Mouse (Mus musculus) limb, embryonic 10.5 days (tissue): ENCODE data around the gene Gm37240. TPM values are rescaled to one million over a fixed set of nuclear protein-coding genes. Genes with fewer than 3 reads are reported as not detected.

Experiments used
- DNase-seq: peaks from one replicate; pipeline ENCODE4 v3.0.0-alpha.2; 2017; ENCODE audit warnings: low spot score
- H3K27ac ChIP-seq: fragments of 300-500 bp; sonication (generic); 2 replicates; pipeline ENCODE4 v1.5.1; 2016; ENCODE audit warnings: mild to moderate bottlenecking
- H3K27me3 ChIP-seq: fragments of 300-500 bp; sonication (generic); 2 replicates; pipeline ENCODE4 v1.6.1; 2016; ENCODE audit warnings: low read depth, mild to moderate bottlenecking; ENCODE audit not compliant: poor library complexity, severe bottlenecking
- H3K36me3 ChIP-seq: fragments of 300-500 bp; sonication (generic); 2 replicates; pipeline ENCODE4 v1.6.1; 2016; ENCODE audit warnings: mild to moderate bottlenecking, moderate library complexity
- H3K4me1 ChIP-seq: fragments of 300-500 bp; sonication (generic); 2 replicates; pipeline ENCODE4 v1.6.1; 2016
- H3K4me3 ChIP-seq: fragments of 300-500 bp; sonication (generic); 2 replicates; pipeline ENCODE4 v1.5.1; 2016; ENCODE audit warnings: mild to moderate bottlenecking, moderate library complexity
- H3K9me3 ChIP-seq: fragments of 300-500 bp; sonication (generic); replicated peaks from 2 replicates; pipeline ENCODE4 v1.6.1; 2016; ENCODE audit warnings: mild to moderate bottlenecking
- WGBS: fragments of 180-500 bp; shearing (Covaris S2); methylation state at CpG from one replicate; pipeline ENCODE4 v1.1.7; 2016; 5-methylcytosine and 5-hydroxymethylcytosine counted together
- polyA plus RNA-seq: library from polyadenylated mRNA; unstranded; fragments of >200 nt; fragmentation: Nextera tagmentation; extraction: Ambion mirVana; gene quantifications from 2 replicates; pipeline ENCODE4 v1.2.1, GENCODE M21; 2016

The Gm37240 gene
- polyA plus RNA-seq, 1 experiment from 2014 or later: 3.1 TPM

- no peak for DNase-seq
- WGBS: 94% methylated on average over 5 of the region's 5 CpGs
- H3K36me3 ChIP-seq: no peaks in the 10 kb centered on the region
Measured at GRCm38 (mm10) chr3:85812010-85812409, 75.3 kb downstream of the Gm37240 start.

DNA sequence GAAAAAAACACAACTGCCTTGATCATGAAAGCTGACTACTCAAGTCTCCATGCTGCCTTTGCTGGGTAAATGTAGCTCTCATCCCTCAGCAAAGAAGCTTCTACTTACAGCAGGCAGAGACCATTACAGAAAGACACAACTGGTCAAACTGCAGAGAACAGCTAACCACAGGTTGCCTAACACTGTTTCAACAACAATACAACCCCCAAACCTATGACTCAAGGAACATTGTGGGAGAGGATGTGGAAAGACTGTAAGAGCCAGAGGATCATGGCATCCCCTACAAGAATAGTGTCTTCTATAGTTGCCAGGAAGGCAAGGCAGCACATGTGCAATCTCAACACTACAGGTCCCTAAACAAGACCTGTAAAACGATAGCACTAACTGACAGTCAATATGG lies 94.2 kb downstream of the Gm37240 start:
- Histone ChIP-seq H3K27me3 (no peaks in the 10 kb centered on the region), H3K4me3 (no peak overlapping the region), H3K27ac (no peak overlapping the region), H3K9me3 (no peaks in the 10 kb centered on the region), H3K4me1 (0 out of 2 replicates have a peak, but pooled peaks cover 1% of the 10 kb centered on the region), H3K36me3 (no peaks in the 10 kb centered on the region)
- DNase-seq: no peak
- 74% methylated on average over 1 of the region's 1 CpGs for WGBS

More at GRCm38 (mm10) chr3:85812010-85812409, 75.3 kb downstream of the Gm37240 start:
- no peak overlapping the region for H3K27ac ChIP-seq
- H3K4me1 ChIP-seq: peaks cover 12% of the 10 kb centered on the region
- H3K27me3 ChIP-seq: no peaks in the 10 kb centered on the region
- H3K4me3 ChIP-seq: no peak overlapping the region
- H3K9me3 ChIP-seq: no peaks in the 10 kb centered on the region

DNA sequence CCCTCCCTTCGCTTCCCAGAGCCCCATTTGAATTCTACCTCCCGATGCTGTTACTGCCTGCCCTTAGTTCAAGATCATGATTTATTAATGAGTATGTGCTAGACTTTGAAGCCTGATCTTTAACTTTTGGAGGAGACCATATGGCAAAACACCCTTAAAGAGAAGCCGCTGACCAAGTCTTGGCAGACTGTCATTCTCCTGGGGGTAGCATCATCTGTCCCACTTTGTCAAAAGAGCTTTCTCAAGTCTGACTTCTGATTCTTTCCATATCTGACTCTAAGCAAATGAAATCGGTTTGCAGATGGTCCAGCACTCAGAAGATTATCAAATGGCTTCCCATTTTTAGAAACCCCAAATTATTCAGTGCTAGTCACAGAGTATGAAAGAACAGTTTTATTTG lies 97.6 kb downstream of the Gm37240 start:
- Histone ChIP-seq H3K4me3 (no peak overlapping the region), H3K4me1 (peaks cover 13% of the 10 kb centered on the region; the same call in 1 of the 2 replicates), H3K9me3 (no peaks in the 10 kb centered on the region), H3K27ac (no peak overlapping the region), H3K27me3 (no peaks in the 10 kb centered on the region), H3K36me3 (no peaks in the 10 kb centered on the region)
- no peak for DNase-seq
- WGBS: 79% methylated on average over 4 of the region's 4 CpGs

- no peaks in the 10 kb centered on the region for H3K9me3 ChIP-seq
- H3K27ac ChIP-seq: no peak overlapping the region
- WGBS: 79% methylated on average over 8 of the region's 8 CpGs
- H3K4me1 ChIP-seq: peaks cover 13% of the 10 kb centered on the region; the same call in 1 of the 2 replicates
- H3K27me3 ChIP-seq: no peaks in the 10 kb centered on the region
- H3K36me3 ChIP-seq: no peaks in the 10 kb centered on the region
- no peak overlapping the region for H3K4me3 ChIP-seq
- DNase-seq: no peak
Measured at GRCm38 (mm10) chr3:85786501-85786900, 100.8 kb downstream of the Gm37240 start.

GRCm38 (mm10) chr3:85780906-85781305 lies 106.4 kb downstream of the Gm37240 start:
- Histone ChIP-seq H3K36me3 (no peaks in the 10 kb centered on the region), H3K9me3 (no peaks in the 10 kb centered on the region), H3K27me3 (no peaks in the 10 kb centered on the region), H3K4me3 (no peak overlapping the region), H3K27ac (no peak overlapping the region), H3K4me1 (peaks cover 11% of the 10 kb centered on the region)
- 87% methylated on average over 7 of the region's 7 CpGs for WGBS
- DNase-seq: no peak

GRCm38 (mm10) chr3:85780332-85780731 lies 107.0 kb downstream of the Gm37240 start:
- no peaks in the 10 kb centered on the region for H3K36me3 ChIP-seq
- no peak for DNase-seq
- H3K9me3 ChIP-seq: no peaks in the 10 kb centered on the region
- H3K4me3 ChIP-seq: no peak overlapping the region
- H3K27me3 ChIP-seq: no peaks in the 10 kb centered on the region
- peaks cover 11% of the 10 kb centered on the region for H3K4me1 ChIP-seq
- no peak overlapping the region for H3K27ac ChIP-seq
- WGBS: 75% methylated on average over 2 of the region's 2 CpGs

- Histone ChIP-seq H3K36me3 (no peaks in the 10 kb centered on the region), H3K4me3 (no peak overlapping the region), H3K4me1 (peaks cover 11% of the 10 kb centered on the region), H3K27me3 (no peaks in the 10 kb centered on the region), H3K9me3 (no peaks in the 10 kb centered on the region), H3K27ac (no peak overlapping the region)
- no peak for DNase-seq
- 80% methylated on average over 2 of the region's 2 CpGs for WGBS
Measured at GRCm38 (mm10) chr3:85777841-85778240, 109.5 kb downstream of the Gm37240 start.

GRCm38 (mm10) chr3:85777356-85777755 lies 110.0 kb downstream of the Gm37240 start:
- DNase-seq: no peak
- no peak overlapping the region for H3K4me3 ChIP-seq
- H3K27me3 ChIP-seq: no peaks in the 10 kb centered on the region
- H3K27ac ChIP-seq: no peak overlapping the region
- H3K4me1 ChIP-seq: peaks cover 11% of the 10 kb centered on the region
- no peaks in the 10 kb centered on the region for H3K36me3 ChIP-seq
- no peaks in the 10 kb centered on the region for H3K9me3 ChIP-seq
- WGBS: 82% methylated on average over 4 of the region's 4 CpGs

DNA sequence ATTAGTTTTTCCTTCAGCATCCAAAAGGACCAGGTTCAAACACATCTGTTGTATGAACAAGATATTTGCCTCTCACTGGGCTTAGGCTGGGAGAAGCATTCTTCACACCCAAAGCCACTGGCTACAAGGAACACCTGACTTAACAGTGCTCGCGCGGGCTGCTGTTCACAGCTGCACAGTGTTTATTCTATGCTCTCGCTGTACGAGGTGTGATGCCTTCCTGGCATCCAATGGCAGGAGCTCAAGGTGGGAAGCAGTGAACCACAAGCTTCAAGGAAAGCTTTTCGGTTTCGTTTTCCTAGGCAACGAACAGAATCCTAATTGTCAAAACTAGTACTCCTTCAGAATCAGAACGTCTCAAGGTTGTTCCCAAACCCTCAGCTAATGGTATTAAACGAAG lies 110.6 kb downstream of the Gm37240 start:
- no peak overlapping the region for H3K27ac ChIP-seq
- no peak overlapping the region for H3K4me3 ChIP-seq
- WGBS: 75% methylated on average over 10 of the region's 10 CpGs
- no peaks in the 10 kb centered on the region for H3K9me3 ChIP-seq
- no peak for DNase-seq
- no peaks in the 10 kb centered on the region for H3K27me3 ChIP-seq
- H3K36me3 ChIP-seq: no peaks in the 10 kb centered on the region
- H3K4me1 ChIP-seq: peaks cover 11% of the 10 kb centered on the region

- Histone ChIP-seq H3K4me3 (no peak overlapping the region), H3K9me3 (no peaks in the 10 kb centered on the region), H3K27me3 (no peaks in the 10 kb centered on the region), H3K4me1 (peaks cover 11% of the 10 kb centered on the region), H3K27ac (no peak overlapping the region), H3K36me3 (no peaks in the 10 kb centered on the region)
- no peak for DNase-seq
- 83% methylated on average over 6 of the region's 6 CpGs for WGBS
Measured at GRCm38 (mm10) chr3:85776126-85776525, 111.2 kb downstream of the Gm37240 start.

DNA sequence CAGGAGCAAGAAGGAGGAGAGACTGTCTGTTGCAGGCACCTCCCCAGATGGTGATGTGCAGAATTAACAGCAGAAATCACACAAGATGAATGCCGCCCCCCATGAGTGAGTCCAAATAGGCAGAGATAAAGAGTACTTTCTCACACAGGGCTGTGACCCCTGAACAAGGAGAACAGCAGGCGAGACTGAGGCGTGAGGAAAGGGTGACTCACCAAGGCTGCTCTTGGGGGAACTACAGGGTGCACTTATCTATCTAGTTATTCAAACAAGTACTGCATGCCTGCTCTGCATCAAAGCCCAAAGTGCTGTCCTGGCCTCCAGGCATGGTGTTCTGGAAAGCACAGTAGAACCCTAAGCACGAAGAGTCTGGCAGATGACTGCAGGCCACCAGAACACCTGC lies 113.4 kb downstream of the Gm37240 start:
- DNase-seq: no peak
- no peak overlapping the region for H3K4me3 ChIP-seq
- 57% methylated on average over 4 of the region's 4 CpGs for WGBS
- no peaks in the 10 kb centered on the region for H3K9me3 ChIP-seq
- H3K4me1 ChIP-seq: peaks cover 9% of the 10 kb centered on the region
- H3K27me3 ChIP-seq: no peaks in the 10 kb centered on the region
- H3K36me3 ChIP-seq: no peaks in the 10 kb centered on the region
- no peak overlapping the region for H3K27ac ChIP-seq

- H3K9me3 ChIP-seq: no peaks in the 10 kb centered on the region
- 51% methylated on average over 3 of the region's 3 CpGs for WGBS
- no peak overlapping the region for H3K4me3 ChIP-seq
- no peaks in the 10 kb centered on the region for H3K36me3 ChIP-seq
- H3K4me1 ChIP-seq: peaks cover 9% of the 10 kb centered on the region
- H3K27me3 ChIP-seq: no peaks in the 10 kb centered on the region
- no peak overlapping the region for H3K27ac ChIP-seq
- DNase-seq: no peak
Measured at GRCm38 (mm10) chr3:85773425-85773824, 113.9 kb downstream of the Gm37240 start.

DNA sequence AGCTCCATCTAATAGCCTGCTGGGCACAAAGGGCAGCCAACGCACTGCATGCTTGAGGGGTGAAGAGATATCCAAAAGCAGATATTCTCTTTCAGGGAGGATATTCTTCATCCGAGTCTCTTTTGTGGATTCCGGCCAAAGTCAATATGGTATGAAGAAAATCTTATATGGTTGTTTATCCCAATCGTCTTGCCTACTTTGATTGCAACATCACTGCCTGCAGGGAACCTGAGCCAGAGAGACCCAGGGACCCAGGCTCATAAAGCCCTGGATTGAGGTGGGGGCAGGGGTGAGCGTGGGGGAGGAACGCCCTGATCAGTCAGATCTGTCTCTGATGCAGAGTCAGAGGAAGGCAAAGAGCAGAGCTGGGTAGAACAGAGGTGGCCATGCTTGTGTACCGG lies 122.4 kb downstream of the Gm37240 start:
- Histone ChIP-seq H3K9me3 (no peaks in the 10 kb centered on the region), H3K4me3 (no peak overlapping the region), H3K27me3 (no peaks in the 10 kb centered on the region), H3K27ac (no peak overlapping the region), H3K36me3 (no peaks in the 10 kb centered on the region), H3K4me1 (peaks cover 18% of the 10 kb centered on the region)
- WGBS: 68% methylated on average over 7 of the region's 7 CpGs
- DNase-seq: no peak
